Mouse (Mus musculus) lung, postnatal 25 days (tissue): ENCODE measurements around the gene Cnih3.
A peak's percentile ranks its signal among the peaks of the same experiment; 100 is the strongest.

Source experiments
- DNase-seq: peaks from one replicate; pipeline ENCODE4 v3.0.0; 2022; ENCODE audit warnings: low spot score

Cnih3 gene

DNA sequence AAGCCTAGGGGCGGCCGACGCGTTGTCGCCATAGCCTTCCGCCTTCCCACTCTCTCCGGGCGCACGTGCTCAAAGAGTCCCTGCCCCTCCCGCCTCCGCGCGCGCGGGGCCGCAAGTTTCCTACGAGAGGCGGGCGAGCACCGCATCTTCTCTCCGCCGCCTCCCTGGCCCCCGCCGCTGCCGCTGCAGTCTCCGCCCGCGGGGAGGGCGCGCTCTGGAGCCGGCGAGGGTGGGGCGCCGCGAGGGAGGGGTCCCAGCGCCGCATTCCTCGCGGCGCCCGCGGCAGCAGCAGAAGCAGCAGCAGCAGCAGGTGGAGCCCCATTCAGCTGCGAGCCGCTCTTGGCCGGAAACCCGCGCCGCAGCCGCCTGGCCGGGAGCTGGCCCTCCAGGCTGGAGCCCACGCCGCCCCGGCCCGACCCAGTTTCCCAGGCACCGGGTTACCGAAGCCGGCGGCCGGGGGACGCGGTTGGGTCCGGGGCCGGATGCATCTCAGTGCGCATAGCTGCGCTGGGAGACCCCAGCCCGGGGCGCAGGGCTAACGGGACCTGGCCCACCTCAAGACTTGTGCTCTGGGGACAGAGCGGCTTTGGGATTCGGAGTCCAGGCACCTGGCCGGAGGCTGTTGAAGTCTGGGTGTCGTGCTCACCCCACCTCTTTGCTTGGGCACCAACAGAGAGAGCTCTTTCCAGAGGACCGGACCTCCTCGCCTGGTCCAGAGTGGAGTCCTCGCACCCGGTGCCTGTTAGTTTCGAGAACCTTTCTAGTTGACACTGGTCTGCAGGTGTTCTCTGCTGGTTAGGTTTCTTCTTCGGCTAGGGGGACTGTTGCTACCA lies at the start of gene Cnih3:
Gene Cnih3 (plus strand): TSS at position 262 of the 833 bp plus-strand sequence.
- DNase-seq: peak; percentile 23

DNA sequence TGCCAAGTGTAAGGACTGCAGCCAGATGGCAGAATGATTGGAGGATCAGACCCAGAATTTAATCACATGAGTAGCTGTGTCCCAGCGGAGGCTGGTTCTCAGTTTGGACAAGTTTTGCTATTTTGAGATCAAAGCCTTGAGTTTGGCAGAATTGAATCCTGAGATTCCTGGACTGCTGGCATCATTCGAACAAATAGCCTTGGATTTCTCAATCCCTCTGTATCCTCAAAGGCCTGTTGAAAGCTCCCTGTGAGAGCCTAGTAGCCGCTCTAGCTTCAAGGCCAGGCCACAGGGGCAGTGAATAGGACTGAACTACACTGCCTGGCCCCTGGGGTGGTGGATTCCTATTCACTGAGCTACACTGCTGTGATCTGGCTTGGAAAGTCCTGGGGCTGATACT lies 44.4 kb upstream of the Cnih3 start:
- DNase-seq: no peak

DNA sequence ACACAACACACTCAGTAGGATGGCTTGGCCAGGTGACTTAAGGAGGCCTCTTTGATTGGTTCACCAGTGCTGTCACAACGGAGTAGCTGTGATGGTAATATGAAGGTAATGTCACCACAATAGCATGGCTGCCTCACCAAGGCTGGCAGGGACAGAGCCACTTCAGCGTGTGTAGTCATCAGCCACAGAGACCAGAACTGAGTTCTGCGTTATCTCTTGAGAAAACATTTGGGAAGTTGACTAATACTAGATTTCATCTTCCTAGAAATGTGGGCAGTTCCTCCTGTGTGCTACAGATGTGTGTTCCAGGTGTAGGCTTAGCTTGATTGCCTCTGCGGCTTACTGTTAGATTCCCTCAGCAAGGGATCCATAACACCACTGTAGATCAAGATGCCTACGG lies 41.7 kb upstream of the Cnih3 start:
- DNase-seq: no peak

DNA sequence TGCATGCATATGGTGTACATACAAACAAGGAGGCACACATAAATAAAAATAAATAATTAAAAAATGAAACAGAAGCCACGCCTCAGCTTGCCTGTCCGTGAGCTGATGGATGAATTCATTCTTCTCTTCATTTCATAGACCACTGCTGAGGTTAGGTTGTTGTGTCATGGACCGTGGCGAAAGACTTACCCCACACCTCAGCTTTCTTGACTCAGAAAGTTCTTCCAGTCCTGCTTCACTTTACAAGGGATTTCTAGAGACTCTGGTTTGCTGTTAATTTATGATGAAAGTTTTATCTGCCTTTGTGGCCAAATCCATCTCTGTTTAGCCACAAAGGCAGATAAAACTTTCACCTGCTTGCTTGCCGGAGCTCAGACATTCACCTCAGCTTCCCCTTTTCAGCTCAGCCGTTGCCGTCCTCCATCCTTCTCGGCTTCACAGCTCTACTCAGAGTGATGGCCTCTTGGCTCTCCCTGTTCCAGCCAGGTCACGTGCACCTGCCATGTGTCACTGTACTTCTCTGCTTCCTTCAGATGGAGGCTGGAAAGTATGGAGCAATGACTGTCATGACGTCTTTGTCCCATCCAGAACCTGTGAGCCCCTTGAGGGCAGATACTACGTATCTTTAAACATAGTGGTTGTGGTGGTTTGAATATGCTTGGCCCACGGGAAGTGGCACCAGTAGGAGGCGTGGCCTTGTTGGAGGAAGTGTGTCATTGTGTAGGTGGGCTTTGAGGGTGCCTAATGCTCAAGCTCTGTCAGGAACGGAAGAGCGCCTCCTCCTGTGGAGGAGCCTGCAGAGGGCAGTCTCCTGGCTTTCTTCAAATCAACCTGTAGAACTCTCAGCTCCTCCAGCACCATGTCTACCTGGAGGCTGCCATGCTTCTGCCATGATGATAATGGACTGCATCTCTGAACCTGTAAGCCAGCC lies 40.0 kb upstream of the Cnih3 start:
- DNase-seq: no peak

DNA sequence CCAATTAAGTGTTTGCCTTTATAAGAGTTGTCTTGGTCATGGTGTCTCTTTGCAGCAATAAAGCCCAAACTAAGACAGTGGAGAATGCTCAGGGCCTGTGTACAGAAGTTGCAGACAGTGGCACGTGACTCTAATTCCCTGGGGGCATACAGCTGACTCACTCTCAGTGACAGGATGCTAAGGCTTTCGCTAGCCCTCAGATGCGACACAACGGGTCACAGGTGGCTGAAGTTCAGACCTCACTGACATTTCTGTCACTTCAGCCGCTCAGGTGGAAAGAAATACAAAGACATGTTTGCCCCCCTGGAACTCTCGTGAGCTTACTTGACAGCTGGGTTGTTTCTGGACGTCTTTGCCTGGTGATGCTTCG lies 39.4 kb upstream of the Cnih3 start:
- DNase-seq: no peak

DNA sequence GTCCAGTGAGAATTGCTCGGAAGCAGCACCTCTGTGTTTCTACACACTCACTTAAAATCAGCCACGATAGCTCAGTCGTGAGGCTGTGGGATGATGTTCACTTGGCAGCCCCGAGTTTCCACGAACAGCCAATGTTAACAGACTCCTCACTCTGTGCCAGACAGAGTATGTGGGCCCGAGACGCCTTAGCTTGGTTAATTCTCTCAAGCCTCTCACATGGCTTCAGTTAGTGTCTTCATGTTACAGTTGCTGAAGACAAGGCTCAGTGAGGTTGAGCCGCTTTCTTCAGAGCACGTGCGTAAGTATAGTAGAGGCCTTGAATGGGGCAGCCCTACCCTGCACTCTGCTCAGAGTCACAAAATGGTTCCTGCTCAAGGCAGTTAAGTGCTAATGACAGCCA lies 38.1 kb upstream of the Cnih3 start:
- DNase-seq: no peak

DNA sequence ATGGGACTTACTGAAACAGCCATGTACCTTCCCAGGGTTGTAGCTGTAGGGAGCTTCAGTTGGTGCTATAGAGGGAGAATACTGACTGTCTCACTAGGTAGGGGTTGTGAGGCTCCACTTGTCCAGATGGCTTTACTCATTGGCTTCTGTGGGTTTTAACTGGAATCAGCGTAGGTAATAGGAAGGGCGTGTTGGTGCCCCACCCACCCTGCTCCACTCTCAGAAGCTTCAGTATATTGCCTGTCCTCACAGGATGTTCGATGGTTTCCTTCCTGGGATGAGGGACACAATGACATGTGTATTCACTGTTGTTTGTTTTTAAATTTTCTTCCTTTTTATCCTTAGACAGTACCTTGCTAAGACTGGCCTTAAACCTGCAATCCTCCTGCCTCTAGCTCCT lies 37.1 kb upstream of the Cnih3 start:
- no peak for DNase-seq

DNA sequence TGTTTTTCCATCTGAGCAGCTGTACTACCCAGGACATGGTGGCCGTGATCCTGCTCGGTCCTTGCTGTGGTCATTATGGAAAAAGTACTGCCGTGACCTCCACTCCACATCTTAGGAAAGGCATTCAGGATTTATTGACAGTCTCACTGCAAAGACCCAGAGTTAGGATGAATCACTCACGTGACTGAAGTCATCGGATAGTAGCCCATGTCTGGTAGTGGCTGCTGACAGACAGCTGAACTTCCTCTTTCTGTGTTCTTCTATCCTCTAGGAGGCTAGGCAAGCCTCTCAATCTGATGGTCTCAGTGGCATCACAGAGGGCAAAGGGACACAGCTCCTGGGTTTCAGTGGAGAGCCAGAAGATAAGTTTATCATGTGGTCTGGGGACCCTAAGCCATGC lies 35.9 kb upstream of the Cnih3 start:
- DNase-seq: no peak

DNA sequence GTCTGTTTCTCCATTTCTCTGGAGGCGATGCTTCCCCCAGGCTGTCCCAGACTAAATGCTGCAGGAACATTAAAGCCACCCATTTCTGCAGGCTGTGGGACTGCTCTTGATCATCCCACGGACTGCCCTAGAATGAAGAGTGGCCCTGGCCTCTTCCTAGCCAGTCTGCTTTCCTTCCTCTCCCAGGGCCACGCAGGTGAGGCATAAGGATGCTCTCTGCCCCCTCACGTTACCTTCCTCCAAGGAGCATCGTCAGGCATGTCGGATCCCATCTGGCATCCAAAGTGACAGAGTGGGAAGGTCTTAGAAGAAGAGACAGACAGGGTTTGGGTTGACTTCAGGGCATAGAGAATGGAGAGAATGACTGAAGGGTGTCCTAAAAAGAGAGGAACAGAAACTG lies 33.0 kb upstream of the Cnih3 start:
- DNase-seq: no peak

DNA sequence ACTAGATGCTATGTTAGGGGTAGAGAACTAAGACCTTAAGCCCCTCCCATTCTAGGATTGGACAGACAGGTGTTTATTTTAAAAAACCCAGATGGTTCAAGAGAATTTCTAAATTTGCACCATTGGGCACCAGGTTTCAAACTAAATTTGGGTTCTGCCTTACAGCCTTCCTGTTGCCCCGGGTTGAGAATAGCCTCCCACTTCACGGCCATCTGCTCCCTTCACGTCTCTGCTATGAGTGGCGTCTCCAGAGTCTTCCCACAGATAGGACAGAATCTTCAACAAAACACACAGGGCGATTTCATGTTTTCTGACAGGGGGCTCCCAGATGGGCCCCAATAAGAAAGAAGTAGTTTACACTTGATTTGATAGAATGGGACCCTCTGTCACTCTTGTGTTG lies 31.3 kb upstream of the Cnih3 start:
- no peak for DNase-seq

DNA sequence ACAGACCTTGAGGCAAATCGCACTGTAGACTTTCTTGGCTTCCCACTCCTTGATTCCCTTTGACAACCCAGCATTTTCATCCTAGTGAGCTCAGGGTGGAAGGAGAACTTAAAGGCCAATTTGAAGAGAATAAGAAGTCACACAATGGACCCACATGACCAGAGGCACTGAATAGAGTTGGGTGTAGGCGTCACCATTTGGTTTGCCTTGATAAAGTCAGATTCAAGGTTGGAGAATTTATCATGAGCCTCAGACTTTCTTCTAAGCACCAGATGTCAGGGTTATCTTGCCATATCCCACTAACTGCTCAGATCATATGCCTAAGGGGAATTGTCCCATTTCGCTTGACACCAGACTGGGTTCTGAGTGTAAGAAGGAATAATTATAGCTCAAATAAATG lies 29.3 kb upstream of the Cnih3 start:
- no peak for DNase-seq

DNA sequence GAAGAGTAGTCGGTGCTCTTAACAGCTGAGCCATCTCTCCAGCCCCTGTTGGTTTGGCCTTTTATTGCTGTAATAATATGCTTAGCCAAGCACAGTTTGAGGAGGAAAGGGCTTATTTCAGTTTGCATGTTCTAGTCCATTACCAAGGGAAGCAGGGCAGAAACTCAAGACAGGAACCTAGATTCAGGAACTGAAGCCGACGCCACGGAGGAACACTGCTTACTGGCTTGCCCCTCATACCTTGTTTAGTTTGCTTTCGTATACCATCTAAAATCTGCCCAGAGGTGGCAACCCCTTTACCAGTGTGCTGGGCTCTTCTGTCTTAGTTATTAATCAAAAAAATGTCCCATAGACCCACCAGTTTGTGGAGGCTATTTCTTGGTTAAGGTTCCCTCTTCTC lies 25.3 kb upstream of the Cnih3 start:
- DNase-seq: no peak

DNA sequence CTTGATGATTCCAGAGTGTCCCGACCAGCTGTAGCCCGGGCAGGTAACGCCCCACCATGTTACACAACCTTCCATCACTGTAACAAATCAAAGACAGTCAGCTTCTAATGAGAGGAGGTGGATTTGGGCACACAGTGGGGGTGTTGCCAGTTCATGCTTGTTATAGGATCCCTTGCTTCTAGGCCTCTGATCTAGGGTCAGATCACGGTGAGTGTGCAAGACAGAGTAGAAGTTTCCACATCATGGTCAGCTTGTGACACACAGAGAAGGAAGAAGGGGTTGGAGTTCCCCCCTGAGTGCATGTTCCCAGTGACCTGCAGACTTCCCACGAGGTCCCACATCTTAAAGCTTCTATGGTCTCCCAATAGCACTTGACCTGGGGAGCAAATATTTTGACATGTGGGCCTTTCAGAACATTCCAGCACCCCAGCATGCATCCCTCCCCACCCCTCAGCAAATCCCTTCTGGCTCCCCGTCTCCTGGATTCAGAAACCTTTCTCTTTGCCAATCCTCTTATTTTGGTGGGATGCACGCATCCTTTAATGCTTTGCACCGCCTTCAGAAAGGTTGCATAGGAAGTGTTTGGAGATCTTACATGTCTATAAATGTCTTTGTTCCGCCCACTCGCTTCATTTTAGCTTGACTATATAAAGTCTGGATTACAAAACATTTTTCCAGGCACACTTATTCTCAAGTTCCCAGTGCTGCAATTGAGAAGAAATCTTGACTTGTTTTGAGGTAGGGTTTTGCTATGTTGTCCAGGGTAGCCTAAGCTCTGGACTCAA lies 24.6 kb upstream of the Cnih3 start:
- no peak for DNase-seq

DNA sequence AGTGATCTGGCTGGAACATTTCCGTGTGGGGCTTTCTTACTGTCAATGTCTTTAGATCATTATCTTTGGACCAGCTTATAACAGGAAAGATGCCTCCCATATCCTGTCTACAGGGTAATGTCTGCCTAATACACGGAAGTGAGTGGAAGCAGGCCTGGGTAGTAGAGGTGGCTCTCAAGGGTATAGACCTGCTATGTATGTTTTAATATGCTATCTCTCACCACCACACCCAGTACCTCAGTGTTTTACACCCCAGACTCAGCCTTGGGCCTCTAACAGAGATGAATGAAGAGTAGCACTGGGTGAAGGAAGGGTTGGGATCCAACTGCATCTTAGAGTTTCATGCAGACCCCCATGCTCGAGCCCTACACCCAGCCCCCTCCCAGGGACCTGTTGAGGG lies 23.3 kb upstream of the Cnih3 start:
- DNase-seq: no peak

DNA sequence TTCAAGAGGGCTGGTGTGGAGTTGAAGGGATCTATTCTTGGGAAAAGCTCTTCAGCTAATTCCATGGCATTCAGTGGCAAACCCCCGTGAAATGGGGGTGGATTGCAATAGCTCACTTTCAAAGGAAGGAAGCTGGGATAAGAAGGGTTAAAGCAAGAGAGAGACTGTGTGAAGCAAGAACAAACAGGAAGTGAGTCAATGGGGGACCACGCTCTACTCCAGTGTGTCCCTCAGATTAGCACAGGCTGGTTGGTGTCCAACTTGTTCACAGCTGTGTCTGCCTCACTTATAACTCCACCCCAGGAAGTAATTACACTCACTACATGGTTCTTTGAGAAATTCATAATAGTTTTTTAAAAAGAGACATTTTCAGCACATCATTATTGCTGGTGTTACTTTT lies 19.8 kb upstream of the Cnih3 start:
- no peak for DNase-seq

DNA sequence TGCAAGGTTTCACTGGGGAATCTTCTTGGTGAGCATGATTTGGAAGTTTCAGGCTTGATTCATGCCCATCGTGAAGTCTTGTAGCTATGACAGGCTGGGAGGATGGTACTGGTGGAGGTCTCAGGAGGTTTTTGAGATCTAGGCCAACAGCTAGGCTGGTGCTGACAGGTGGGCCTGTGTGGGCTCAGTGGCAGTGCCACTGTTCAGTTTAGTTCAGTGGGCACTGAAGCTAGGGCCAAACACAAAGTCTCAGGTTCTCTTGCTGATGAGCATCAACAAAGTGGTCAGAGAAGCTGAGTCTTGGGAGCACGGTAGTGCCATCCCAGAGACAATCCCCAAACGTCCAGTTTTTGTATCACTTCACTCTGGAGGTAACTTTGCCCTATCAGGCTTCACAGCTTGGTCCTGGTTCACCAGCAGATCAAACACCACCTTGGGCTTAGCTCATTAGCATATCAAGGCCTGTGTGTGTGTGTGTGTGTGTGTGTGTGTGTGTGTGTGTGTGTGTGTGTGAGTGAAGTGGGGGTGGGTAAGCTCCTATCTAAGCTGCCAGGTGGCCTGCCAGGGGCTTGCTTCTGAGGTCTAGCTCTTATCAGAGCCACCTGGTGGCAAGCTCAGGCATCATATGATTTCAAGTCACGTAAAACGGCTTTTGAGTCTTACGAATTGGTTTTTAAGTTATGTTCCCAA lies 18.0 kb upstream of the Cnih3 start:
- no peak for DNase-seq

DNA sequence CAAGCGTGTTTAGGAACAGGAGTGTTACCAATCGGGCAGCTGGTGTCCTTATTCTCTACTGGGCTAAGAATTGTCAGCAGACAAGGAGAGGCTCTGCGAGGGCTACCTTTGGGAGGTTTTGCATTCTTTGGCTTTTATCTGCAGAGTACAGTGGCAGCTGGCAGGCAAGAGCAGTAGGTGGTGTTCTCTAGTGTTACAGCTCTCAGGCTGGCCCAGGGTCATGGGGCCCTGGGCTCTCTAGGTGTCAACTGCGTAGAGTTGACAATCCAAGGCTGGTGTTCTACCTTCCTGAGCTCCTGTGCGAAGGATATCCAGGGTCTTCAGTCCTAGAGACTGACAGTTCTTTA lies 17.4 kb upstream of the Cnih3 start:
- DNase-seq: no peak

DNA sequence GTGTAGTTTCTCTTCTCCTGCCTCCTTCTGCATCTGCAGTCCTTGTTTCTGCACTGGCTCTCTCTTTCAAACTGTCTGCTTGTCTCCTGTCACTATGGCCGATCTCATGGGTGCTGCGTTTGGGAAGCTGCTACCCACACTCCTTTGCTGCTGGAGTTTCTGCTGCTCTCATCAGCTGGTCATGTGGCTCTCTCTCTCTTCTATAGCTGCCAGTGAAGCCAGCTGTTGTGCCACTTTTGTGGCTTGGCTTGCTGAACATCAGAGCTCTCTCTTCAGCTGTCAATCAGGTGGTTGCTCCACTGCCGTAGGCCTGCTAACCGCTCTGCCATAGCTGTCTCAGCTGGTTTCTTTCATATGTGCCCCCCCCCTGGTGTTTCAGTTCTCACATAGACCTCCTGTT lies 17.0 kb upstream of the Cnih3 start:
- no peak for DNase-seq

DNA sequence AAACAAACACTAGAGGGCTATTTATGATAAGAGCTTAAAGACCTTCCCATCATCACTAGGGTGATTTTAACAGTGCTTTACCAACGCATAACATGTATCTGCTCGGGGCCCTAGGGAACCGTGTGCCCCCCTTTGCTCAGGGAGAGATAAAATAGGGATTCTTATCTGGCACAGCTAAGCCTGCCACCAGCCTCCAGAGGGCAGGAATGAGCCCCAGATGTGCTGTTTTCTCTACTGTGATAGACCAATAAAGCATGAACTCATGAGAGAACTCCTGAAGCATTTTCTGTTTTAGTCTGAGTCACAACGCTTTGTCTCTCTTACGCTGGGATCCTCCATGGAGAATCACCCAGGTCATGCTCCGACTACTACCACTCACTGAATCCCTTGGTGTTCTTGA lies 15.6 kb upstream of the Cnih3 start:
- DNase-seq: no peak

DNA sequence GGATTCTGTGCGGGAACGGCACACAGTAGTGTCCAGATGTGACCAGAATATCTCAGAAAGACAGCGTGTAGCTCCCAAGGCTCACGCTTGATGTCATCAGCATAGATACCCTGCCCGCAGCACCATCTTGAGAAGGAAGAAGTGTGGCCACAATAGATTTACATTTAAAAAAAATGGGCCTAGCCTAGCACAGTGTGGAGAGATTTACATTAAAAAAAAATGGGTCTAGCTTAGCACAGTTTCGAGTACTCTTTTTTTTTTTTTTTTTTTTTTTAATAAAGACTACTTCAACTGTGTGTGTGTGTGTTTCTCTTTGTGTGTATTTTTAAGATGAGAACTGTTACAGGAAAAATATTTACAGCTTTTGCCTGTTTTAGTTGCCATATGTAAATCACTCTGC lies 13.3 kb upstream of the Cnih3 start:
- no peak for DNase-seq

DNA sequence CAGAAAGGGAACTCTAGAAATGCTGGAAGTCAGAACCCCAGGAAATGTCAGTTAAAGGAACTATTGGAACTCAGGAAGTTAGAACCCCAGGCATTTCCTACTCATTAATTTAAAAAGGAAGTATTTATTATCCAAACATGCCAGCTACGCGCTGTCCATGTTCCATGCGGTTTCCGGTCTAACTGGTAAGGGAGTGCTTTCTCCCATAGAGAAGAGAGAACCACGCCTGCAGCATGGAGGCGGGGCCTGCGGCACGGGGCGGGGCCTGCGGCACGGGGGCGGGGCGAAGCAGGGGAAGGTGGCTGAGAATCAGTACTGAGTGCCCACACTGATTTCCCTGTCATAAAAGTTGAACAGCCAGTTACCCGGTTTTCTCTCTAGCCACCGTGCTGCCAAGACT lies 6.9 kb upstream of the Cnih3 start:
- DNase-seq: peak; percentile 72

DNA sequence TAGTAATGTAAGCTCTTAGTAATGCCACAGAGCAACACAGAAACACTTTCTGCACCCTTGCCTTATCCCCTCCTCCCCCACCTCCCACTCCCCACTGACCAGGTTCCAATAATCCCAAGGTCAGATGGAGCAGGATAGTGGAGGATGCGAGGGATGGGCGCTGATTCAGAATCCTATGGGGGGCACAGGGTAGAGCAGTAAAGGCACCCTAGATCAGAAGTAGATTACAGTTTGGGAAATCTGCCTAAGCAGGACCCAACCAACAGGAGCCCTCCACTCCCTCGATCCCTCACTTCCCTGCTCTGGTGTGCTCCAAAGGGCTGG lies 423 bp upstream of the Cnih3 start:
- no peak for DNase-seq
